Mouse (Mus musculus) embryonic facial prominence, embryonic 13.5 days (tissue): Measurements from ENCODE around the gene Usp48. TPM values are rescaled to one million over a fixed set of nuclear protein-coding genes. Genes with fewer than 3 reads are reported as not detected.

Source experiments
- ATAC-seq: fragments of 200-750 bp; cut with Nextera tagmentation; 2 replicates; pipeline ENCODE4 v1.8.0; 2017; ENCODE audit warnings: low read depth; ENCODE audit not compliant: insufficient number of reproducible peaks, insufficient read depth, low FRiP score, low TSS enrichment
- H3K27ac ChIP-seq: fragments of 300-500 bp; sonication (generic); 2 replicates; pipeline ENCODE4 v1.5.1; 2015; ENCODE audit warnings: moderate library complexity, mild to moderate bottlenecking, inconsistent platforms
- H3K27me3 ChIP-seq: fragments of 300-500 bp; sonication (generic); 2 replicates; pipeline ENCODE4 v1.6.1; 2015; ENCODE audit warnings: mild to moderate bottlenecking, inconsistent platforms
- H3K36me3 ChIP-seq: fragments of 300-500 bp; sonication (generic); 2 replicates; pipeline ENCODE4 v1.6.1; 2015; ENCODE audit warnings: mild to moderate bottlenecking, inconsistent platforms
- H3K4me1 ChIP-seq: fragments of 300-500 bp; sonication (generic); 2 replicates; pipeline ENCODE4 v1.6.1; 2015; ENCODE audit warnings: inconsistent platforms
- H3K4me2 ChIP-seq: fragments of 300-500 bp; sonication (generic); 2 replicates; pipeline ENCODE4 v1.6.1; 2015; ENCODE audit warnings: moderate library complexity, mild to moderate bottlenecking, inconsistent platforms
- H3K4me3 ChIP-seq: fragments of 300-500 bp; sonication (generic); 2 replicates; pipeline ENCODE4 v1.5.1; 2015; ENCODE audit warnings: mild to moderate bottlenecking, inconsistent platforms
- H3K9ac ChIP-seq: fragments of 300-500 bp; sonication (generic); 2 replicates; pipeline ENCODE4 v1.6.1; 2015; ENCODE audit warnings: mild to moderate bottlenecking, inconsistent platforms
- H3K9me3 ChIP-seq: fragments of 300-500 bp; sonication (generic); 2 replicates; pipeline ENCODE4 v1.6.1; 2016; ENCODE audit warnings: inconsistent platforms
- WGBS: fragments of 180-500 bp; shearing (Covaris S2); methylation state at CpG from one replicate; pipeline ENCODE4 v1.1.7; 2015; ENCODE audit warnings: mixed read lengths; 5-methylcytosine and 5-hydroxymethylcytosine counted together
- polyA plus RNA-seq: library from polyadenylated mRNA; unstranded; fragments of >200 nt; fragmentation: Nextera tagmentation; extraction: Ambion mirVana; gene quantifications from 2 replicates; pipeline ENCODE4 v1.2.1, GENCODE M21; 2015

Usp48 gene
- polyA plus RNA-seq = 83.3 and 86.5 TPM in 2 replicates

- Histone ChIP-seq H3K4me3 (peak within 1 kb of the TSS; percentile 93), H3K4me2 (peak within 1 kb of the TSS; percentile 91), H3K27ac (peak within 1 kb of the TSS; percentile 100), H3K4me1 (peaks cover 26% of the 10 kb centered on the region), H3K27me3 (no peaks in the 10 kb centered on the region), H3K9me3 (no peaks in the 10 kb centered on the region), H3K36me3 (0 out of 2 replicates have a peak, but pooled peaks cover 5% of the 10 kb centered on the region), H3K9ac (peak within 1 kb of the TSS; percentile 91)
- ATAC-seq = peak; percentile 90
- under 1% methylated on average over 92 of the region's 92 CpGs for WGBS
Observed at GRCm38 (mm10) chr4:137593601-137594495, at the start of gene Usp48. TSS of gene Usp48 (plus strand) at chr4:137593755.

DNA sequence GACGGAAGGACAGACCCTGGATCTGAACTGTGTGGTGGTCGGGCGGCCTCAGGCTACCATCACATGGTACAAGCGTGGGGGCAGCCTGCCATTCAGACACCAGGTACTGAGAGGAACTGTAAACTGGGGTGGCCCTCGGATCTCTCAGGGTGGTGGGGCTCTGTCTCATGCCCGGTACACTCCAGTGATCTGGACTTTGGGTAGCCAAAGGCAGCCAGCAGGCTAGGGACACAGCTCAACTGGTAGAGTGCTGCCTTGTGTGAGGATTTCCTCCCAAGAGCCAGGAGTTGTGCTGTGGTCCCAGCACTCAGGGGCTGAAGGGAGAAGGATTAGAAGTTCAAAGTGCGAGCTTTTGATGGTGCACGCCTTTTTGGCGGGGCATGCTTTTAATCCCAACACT is 48.0 kb upstream of the Usp48 start:
- Histone ChIP-seq H3K4me1 (no peaks in the 10 kb centered on the region), H3K27ac (no peak overlapping the region), H3K36me3 (peaks cover 99% of the 10 kb centered on the region), H3K27me3 (no peaks in the 10 kb centered on the region), H3K9ac (no peak overlapping the region), H3K4me2 (no peak overlapping the region), H3K4me3 (no peak overlapping the region), H3K9me3 (no peaks in the 10 kb centered on the region)
- ATAC-seq = no peak
- WGBS = 92% methylated on average over 9 of the region's 9 CpGs

GRCm38 (mm10) chr4:137546003-137546525 is 47.5 kb upstream of the Usp48 start:
- H3K9me3 ChIP-seq = no peaks in the 10 kb centered on the region
- no peaks in the 10 kb centered on the region for H3K27me3 ChIP-seq
- no peak overlapping the region for H3K4me3 ChIP-seq
- ATAC-seq = no peak
- WGBS = 76% methylated on average over 5 of the region's 5 CpGs
- no peak overlapping the region for H3K9ac ChIP-seq
- no peak overlapping the region for H3K4me2 ChIP-seq
- peaks cover 99% of the 10 kb centered on the region for H3K36me3 ChIP-seq
- no peaks in the 10 kb centered on the region for H3K4me1 ChIP-seq
- no peak overlapping the region for H3K27ac ChIP-seq

DNA sequence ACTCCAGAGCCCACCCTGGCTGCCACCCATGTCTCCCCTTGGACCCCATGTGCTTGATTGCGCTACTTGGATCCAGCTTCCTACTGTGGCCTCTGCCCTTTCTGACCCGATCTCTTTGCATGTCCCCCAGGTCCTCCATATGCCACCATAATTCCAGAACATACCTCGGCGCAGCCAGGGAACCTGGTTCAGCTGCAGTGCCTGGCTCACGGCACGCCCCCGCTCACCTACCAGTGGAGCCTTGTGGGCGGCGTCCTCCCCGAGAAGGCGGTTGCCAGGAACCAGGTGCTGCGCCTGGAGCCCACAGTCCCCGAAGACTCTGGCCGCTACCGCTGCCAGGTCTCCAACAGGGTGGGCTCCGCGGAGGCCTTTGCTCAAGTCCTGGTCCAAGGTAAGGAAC is 40.1 kb upstream of the Usp48 start:
- Histone ChIP-seq H3K4me1 (no peaks in the 10 kb centered on the region), H3K27ac (no peak overlapping the region), H3K4me2 (no peak overlapping the region), H3K4me3 (no peak overlapping the region), H3K9me3 (no peaks in the 10 kb centered on the region), H3K9ac (no peak overlapping the region), H3K27me3 (no peaks in the 10 kb centered on the region), H3K36me3 (peaks cover 94% of the 10 kb centered on the region)
- WGBS = 96% methylated on average over 17 of the region's 17 CpGs
- ATAC-seq = no peak

DNA sequence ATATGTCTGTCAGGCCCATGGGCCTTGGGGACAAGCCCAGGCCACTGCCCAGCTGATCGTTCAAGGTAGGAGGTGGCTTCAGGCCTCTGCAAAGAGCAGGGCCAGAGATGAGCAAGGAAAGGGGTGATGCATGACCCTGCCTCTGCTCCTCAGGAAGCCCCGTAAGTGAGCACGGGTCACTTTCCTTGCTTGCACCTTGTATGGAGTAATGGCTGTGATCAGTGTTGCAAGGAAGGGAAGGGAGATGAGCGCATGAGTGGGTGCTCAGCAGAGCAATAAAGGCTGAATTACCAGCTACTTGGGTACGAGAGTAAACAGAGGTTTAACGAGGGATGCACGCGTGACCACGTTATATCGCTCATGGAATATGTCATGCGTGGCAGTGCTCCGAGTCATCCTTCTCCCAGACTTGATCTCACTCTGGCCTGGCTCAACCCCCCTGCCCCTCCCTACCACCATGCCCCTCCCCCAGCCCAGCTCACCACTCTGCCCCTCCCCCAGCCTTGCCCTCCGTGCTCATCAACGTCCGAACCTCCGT is 36.8 kb upstream of the Usp48 start:
- Histone ChIP-seq H3K4me2 (no peak overlapping the region), H3K4me1 (no peaks in the 10 kb centered on the region)
- WGBS = 92% methylated on average over 16 of the region's 16 CpGs

DNA sequence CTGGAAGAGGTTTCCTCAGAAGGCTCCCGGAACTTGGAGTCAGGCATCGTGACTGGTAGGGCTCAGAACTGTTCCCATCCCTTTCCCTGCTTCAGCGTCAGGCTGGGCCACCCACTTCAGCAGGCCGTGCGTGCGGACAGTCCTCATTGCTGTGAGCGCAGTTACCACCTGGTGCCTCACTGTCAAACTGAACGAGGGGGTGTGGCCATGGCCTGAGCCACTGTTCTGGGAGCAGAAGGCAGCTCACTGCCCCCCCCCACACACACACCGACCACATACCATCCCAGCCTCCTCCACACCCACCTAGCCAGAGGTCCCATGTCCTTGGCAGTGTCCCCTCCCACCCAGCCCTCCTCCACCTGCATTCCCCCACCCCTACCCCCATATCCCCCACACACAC is 23.7 kb upstream of the Usp48 start:
- peaks cover 6% of the 10 kb centered on the region for H3K4me1 ChIP-seq
- H3K27me3 ChIP-seq = no peaks in the 10 kb centered on the region
- 83% methylated on average over 9 of the region's 9 CpGs for WGBS
- no peak for ATAC-seq
- no peak overlapping the region for H3K4me2 ChIP-seq
- no peak overlapping the region for H3K4me3 ChIP-seq
- H3K9me3 ChIP-seq = no peaks in the 10 kb centered on the region
- H3K9ac ChIP-seq = peak overlapping the region; percentile 27; the same call in 1 of the 2 replicates
- H3K36me3 ChIP-seq = peaks cover 64% of the 10 kb centered on the region
- H3K27ac ChIP-seq = no peak overlapping the region

More for the DNA sequence above, 36.8 kb upstream of the Usp48 start:
- Histone ChIP-seq H3K36me3 (peaks cover 88% of the 10 kb centered on the region), H3K27ac (no peak overlapping the region), H3K9me3 (no peaks in the 10 kb centered on the region), H3K27me3 (no peaks in the 10 kb centered on the region), H3K9ac (no peak overlapping the region), H3K4me3 (no peak overlapping the region)
- no peak for ATAC-seq

- H3K9ac ChIP-seq = no peak within 1 kb of the TSS
- peaks cover 17% of the 10 kb centered on the region for H3K27me3 ChIP-seq
- H3K4me1 ChIP-seq = peaks cover 5% of the 10 kb centered on the region; the same call in 1 of the 2 replicates
- 83% methylated on average over 10 of the region's 10 CpGs for WGBS
- no peak within 1 kb of the TSS for H3K4me2 ChIP-seq
- no peak for ATAC-seq
- H3K36me3 ChIP-seq = peaks cover 23% of the 10 kb centered on the region
- H3K27ac ChIP-seq = no peak within 1 kb of the TSS
- no peak within 1 kb of the TSS for H3K4me3 ChIP-seq
- no peaks in the 10 kb centered on the region for H3K9me3 ChIP-seq
Observed at GRCm38 (mm10) chr4:137574469-137574868, 19.1 kb upstream of the Usp48 start, which contains the start of gene Ldlrad2. TSS of gene Ldlrad2 (minus strand) at chr4:137574569.

DNA sequence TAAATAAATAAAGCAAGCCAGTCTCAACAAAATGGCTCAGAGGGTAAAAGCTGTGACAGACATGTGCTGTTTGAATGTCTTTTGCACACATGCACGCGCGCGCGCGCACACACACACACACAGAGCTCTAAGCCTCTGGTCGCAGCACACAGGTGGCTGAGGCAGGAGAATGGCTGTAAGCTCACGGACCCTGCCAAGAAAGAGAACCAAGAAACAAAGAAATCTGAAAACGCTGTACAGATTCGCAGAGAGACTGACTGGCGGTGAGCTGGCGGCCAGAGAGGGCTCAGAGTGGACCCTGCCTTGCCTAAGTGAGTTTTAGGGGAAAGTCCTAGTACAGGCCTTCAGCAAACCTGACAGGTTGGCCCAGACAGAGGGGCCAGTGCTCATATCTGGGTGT is 16.1 kb upstream of the Usp48 start:
- WGBS = 95% methylated on average over 12 of the region's 12 CpGs
- ATAC-seq = no peak

DNA sequence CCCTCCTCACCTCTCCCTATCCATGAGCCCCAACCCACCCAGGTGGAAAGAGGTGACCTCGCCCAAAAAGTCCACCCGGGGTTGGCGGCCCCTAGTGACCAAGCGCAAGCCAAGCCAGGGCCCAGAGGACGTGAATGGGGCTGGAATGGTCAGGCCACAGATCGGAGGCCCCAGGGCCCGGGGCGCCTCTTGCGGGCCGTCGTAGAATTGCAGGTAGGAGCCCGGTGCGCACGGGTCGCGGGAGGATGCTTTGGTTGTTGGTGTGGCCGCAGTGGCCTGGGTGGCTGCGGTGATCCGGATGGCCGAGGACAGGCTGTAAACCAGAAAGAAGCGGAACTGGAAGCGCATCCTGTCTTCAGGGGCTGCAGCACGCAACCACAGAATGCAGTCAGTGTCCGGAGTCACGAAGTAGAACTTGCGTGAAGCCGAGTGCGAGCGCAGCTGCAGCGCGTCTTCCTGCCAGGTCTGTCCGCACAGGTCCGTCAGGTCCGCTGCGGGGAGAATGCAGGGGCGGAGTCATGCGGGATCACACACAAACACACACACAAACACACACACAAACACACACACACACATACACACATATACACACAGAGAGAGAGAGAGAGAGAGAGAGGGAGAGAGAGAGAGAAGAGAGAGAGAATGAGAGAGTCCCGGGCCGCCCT is 15.2 kb upstream of the Usp48 start:
- Histone ChIP-seq H3K9me3 (no peaks in the 10 kb centered on the region), H3K9ac (peak overlapping the region; percentile 69), H3K4me1 (peaks cover 10% of the 10 kb centered on the region), H3K27ac (no peak overlapping the region), H3K27me3 (peaks cover 23% of the 10 kb centered on the region), H3K4me3 (peak overlapping the region; percentile 40), H3K4me2 (peak overlapping the region; percentile 71), H3K36me3 (no peaks in the 10 kb centered on the region)
- WGBS = 4% methylated on average over 39 of the region's 39 CpGs
- no peak for ATAC-seq

More for the DNA sequence above, 16.1 kb upstream of the Usp48 start:
- H3K4me2 ChIP-seq = no peak overlapping the region
- H3K4me1 ChIP-seq = peaks cover 10% of the 10 kb centered on the region
- H3K9ac ChIP-seq = no peak overlapping the region
- no peak overlapping the region for H3K27ac ChIP-seq
- H3K27me3 ChIP-seq = peaks cover 23% of the 10 kb centered on the region
- no peak overlapping the region for H3K4me3 ChIP-seq
- no peaks in the 10 kb centered on the region for H3K9me3 ChIP-seq
- no peaks in the 10 kb centered on the region for H3K36me3 ChIP-seq

GRCm38 (mm10) chr4:137579789-137580188 is 13.8 kb upstream of the Usp48 start:
- no peak for ATAC-seq
- 34% methylated on average over 4 of the region's 4 CpGs for WGBS
- no peak overlapping the region for H3K4me3 ChIP-seq
- no peaks in the 10 kb centered on the region for H3K36me3 ChIP-seq
- no peak overlapping the region for H3K27ac ChIP-seq
- H3K9ac ChIP-seq = no peak overlapping the region
- H3K9me3 ChIP-seq = no peaks in the 10 kb centered on the region
- no peak overlapping the region for H3K4me2 ChIP-seq
- peaks cover 23% of the 10 kb centered on the region for H3K27me3 ChIP-seq
- peaks cover 10% of the 10 kb centered on the region for H3K4me1 ChIP-seq

- Histone ChIP-seq H3K4me2 (no peak overlapping the region), H3K9me3 (no peaks in the 10 kb centered on the region), H3K4me1 (peaks cover 10% of the 10 kb centered on the region), H3K27me3 (peaks cover 23% of the 10 kb centered on the region), H3K27ac (no peak overlapping the region), H3K9ac (no peak overlapping the region), H3K36me3 (no peaks in the 10 kb centered on the region), H3K4me3 (no peak overlapping the region)
- no peak for ATAC-seq
- WGBS = 57% methylated on average over 2 of the region's 2 CpGs
Observed at GRCm38 (mm10) chr4:137580299-137580698, 13.3 kb upstream of the Usp48 start.
